Mouse (Mus musculus): ENCODE data around the gene Klk6. TPM values are rescaled to one million over a fixed set of nuclear protein-coding genes. Genes with fewer than 3 reads are reported as not detected.

Klk6 gene
- polyA plus RNA-seq, 1 experiment = not detected

GRCm38 (mm10) chr7:43874868-43875375 is 50.6 kb downstream of the Klk6 start:
- H3K27ac ChIP-seq (ENCODE audit: control insufficient read depth, insufficient read depth, low read depth, low read length) = no peak overlapping the region
- no peak overlapping the region for H3K4me3 ChIP-seq (ENCODE audit: control insufficient read depth, low read depth, low read length)
- TF ChIP-seq CTCF (IDR thresholded peaks at IDR 0.05; ENCODE audit: control insufficient read depth, insufficient read depth, insufficient replicate concordance, low read depth, low read length) = no peak
- TF ChIP-seq POLR2A (IDR thresholded peaks at IDR 0.05; ENCODE audit: control insufficient read depth, low read depth, low read length) = no peak
- no peaks in the 10 kb centered on the region for H3K27me3 ChIP-seq (ENCODE audit: control insufficient read depth, insufficient read depth, low read length)
- H3K4me1 ChIP-seq (ENCODE audit: control insufficient read depth, insufficient read depth, low read length) = no peaks in the 10 kb centered on the region
- no peaks in the 10 kb centered on the region for H3K36me3 ChIP-seq (ENCODE audit: control insufficient read depth, insufficient read depth, low read length)

GRCm38 (mm10) chr7:43876444-43876843 is 52.1 kb downstream of the Klk6 start:
- Histone ChIP-seq H3K4me3 (ENCODE audit: control insufficient read depth, low read depth, low read length) (no peak overlapping the region), H3K36me3 (ENCODE audit: control insufficient read depth, insufficient read depth, low read length) (no peaks in the 10 kb centered on the region), H3K27me3 (ENCODE audit: control insufficient read depth, insufficient read depth, low read length) (no peaks in the 10 kb centered on the region), H3K27ac (ENCODE audit: control insufficient read depth, insufficient read depth, low read depth, low read length) (no peak overlapping the region), H3K4me1 (ENCODE audit: control insufficient read depth, insufficient read depth, low read length) (no peaks in the 10 kb centered on the region)
- TF ChIP-seq CTCF (IDR thresholded peaks at IDR 0.05; ENCODE audit: control insufficient read depth, insufficient read depth, insufficient replicate concordance, low read depth, low read length) (no peak), POLR2A (IDR thresholded peaks at IDR 0.05; ENCODE audit: control insufficient read depth, low read depth, low read length) (no peak)

- no peaks in the 10 kb centered on the region for H3K27me3 ChIP-seq (ENCODE audit: control insufficient read depth, insufficient read depth, low read length)
- TF ChIP-seq POLR2A (IDR thresholded peaks at IDR 0.05; ENCODE audit: control insufficient read depth, low read depth, low read length) (no peak), CTCF (IDR thresholded peaks at IDR 0.05; ENCODE audit: control insufficient read depth, insufficient read depth, insufficient replicate concordance, low read depth, low read length) (peak; percentile 12; the same call in 1 of the 2 replicates)
Measured at GRCm38 (mm10) chr7:43878281-43878680, 54.0 kb downstream of the Klk6 start.

GRCm38 (mm10) chr7:43880912-43881311 is 56.6 kb downstream of the Klk6 start, which contains the start of gene Klk4:
TSS of gene Klk4 (plus strand) at chr7:43881160.
- Histone ChIP-seq H3K36me3 (ENCODE audit: control insufficient read depth, insufficient read depth, low read length) (no peaks in the 10 kb centered on the region), H3K4me3 (ENCODE audit: control insufficient read depth, low read depth, low read length) (no peak within 1 kb of the TSS), H3K4me1 (ENCODE audit: control insufficient read depth, insufficient read depth, low read length) (peaks cover 2% of the 10 kb centered on the region; the same call in 1 of the 2 replicates), H3K27ac (ENCODE audit: control insufficient read depth, insufficient read depth, low read depth, low read length) (no peak within 1 kb of the TSS), H3K27me3 (ENCODE audit: control insufficient read depth, insufficient read depth, low read length) (no peaks in the 10 kb centered on the region)
- TF ChIP-seq POLR2A (IDR thresholded peaks at IDR 0.05; ENCODE audit: control insufficient read depth, low read depth, low read length) (no peak), CTCF (IDR thresholded peaks at IDR 0.05; ENCODE audit: control insufficient read depth, insufficient read depth, insufficient replicate concordance, low read depth, low read length) (no peak)

More at GRCm38 (mm10) chr7:43878281-43878680, 54.0 kb downstream of the Klk6 start:
- Histone ChIP-seq H3K4me3 (ENCODE audit: control insufficient read depth, low read depth, low read length) (no peak overlapping the region), H3K27ac (ENCODE audit: control insufficient read depth, insufficient read depth, low read depth, low read length) (no peak overlapping the region), H3K36me3 (ENCODE audit: control insufficient read depth, insufficient read depth, low read length) (no peaks in the 10 kb centered on the region), H3K4me1 (ENCODE audit: control insufficient read depth, insufficient read depth, low read length) (peaks cover under 1% of the 10 kb centered on the region; the same call in 1 of the 2 replicates)

Other genes with a start within 250 kb of the Klk6 start
- gene Zfp719, start 244.9 kb upstream of the Klk6 start, polyA plus RNA-seq (2012; rRNA removed) = 2.9 and 3.8 TPM in 2 replicates
- 9.2 and 10.6 TPM in 2 replicates for gene Zfp819, start 217.3 kb upstream of the Klk6 start, polyA plus RNA-seq (2012; rRNA removed)
- gene Ceacam18, start 189.8 kb upstream of the Klk6 start, polyA plus RNA-seq (2012; rRNA removed) = 0.16 TPM in 1 of 2 replicates, not detected in the other
- gene Siglece, start 164.3 kb upstream of the Klk6 start, polyA plus RNA-seq (2012; rRNA removed) = 4.7 and 6.1 TPM in 2 replicates
- 0.74 and 1.2 TPM in 2 replicates for gene Ctu1, start 152.5 kb upstream of the Klk6 start, polyA plus RNA-seq (2012; rRNA removed)
- 0.23 and 0.40 TPM in 2 replicates for gene Klk14, start 134.1 kb upstream of the Klk6 start, polyA plus RNA-seq (2012; rRNA removed)
- not detected in 2 replicates for gene Klk13, start 111.9 kb upstream of the Klk6 start, polyA plus RNA-seq (2012; rRNA removed)
- gene Klk12, start 55.6 kb upstream of the Klk6 start, polyA plus RNA-seq (2012; rRNA removed) = not detected in 2 replicates
- gene Klk11, start 49.9 kb upstream of the Klk6 start, polyA plus RNA-seq (2012; rRNA removed) = not detected in 2 replicates
- gene Klk10, start 43.5 kb upstream of the Klk6 start, polyA plus RNA-seq (2012; rRNA removed) = not detected in 2 replicates
- gene Klk9, start 32.6 kb upstream of the Klk6 start, polyA plus RNA-seq (2012; rRNA removed) = not detected in 2 replicates
- gene Klk8, start 26.9 kb upstream of the Klk6 start, polyA plus RNA-seq (2012; rRNA removed) = 0.09 and 0.31 TPM in 2 replicates
- not detected in 2 replicates for gene Klk7, start 13.2 kb upstream of the Klk6 start, polyA plus RNA-seq (2012; rRNA removed)
- not detected in 2 replicates for gene Klk5, start 17.5 kb downstream of the Klk6 start, polyA plus RNA-seq (2012; rRNA removed)
- gene Klk4, start 56.7 kb downstream of the Klk6 start, polyA plus RNA-seq (2012; rRNA removed) = 0.08 TPM in 1 of 2 replicates, not detected in the other
- gene Klk15, start 109.2 kb downstream of the Klk6 start, polyA plus RNA-seq (2012; rRNA removed) = 0.91 and 1.4 TPM in 2 replicates
- 93.8 and 107 TPM in 2 replicates for gene Klk1b8, start 126.2 kb downstream of the Klk6 start, polyA plus RNA-seq (2012; rRNA removed)
- gene Klk1b1, start 142.3 kb downstream of the Klk6 start, polyA plus RNA-seq (2012; rRNA removed) = 1.1 and 2.1 TPM in 2 replicates
- gene Klk1b9, start 151.6 kb downstream of the Klk6 start, polyA plus RNA-seq (2012; rRNA removed) = 13.8 and 14.9 TPM in 2 replicates
- not detected in 2 replicates for gene Klk1b11, start 171.4 kb downstream of the Klk6 start, polyA plus RNA-seq (2012; rRNA removed)
- 13.7 and 14.6 TPM in 2 replicates for gene Klk1b26, start 187.7 kb downstream of the Klk6 start, polyA plus RNA-seq (2012; rRNA removed)
- gene Klk1b27, start 227.8 kb downstream of the Klk6 start, polyA plus RNA-seq (2012; rRNA removed) = 41.9 and 52.7 TPM in 2 replicates

Measured in testis, adult 2 months (tissue).